Mouse (Mus musculus) macrophage (primary cell): ENCODE results near the gene Ccdc92b. TPM values are rescaled to one million over a fixed set of nuclear protein-coding genes. Genes with fewer than 3 reads are reported as not detected.

Experiments
- H3K27ac ChIP-seq: fragments of 350-480 bp; formaldehyde crosslinking; 2 replicates; pipeline ENCODE4 v1.9.0; 2021
- H3K36me3 ChIP-seq: fragments of 350-480 bp; formaldehyde crosslinking; 2 replicates; pipeline ENCODE4 v1.9.0; 2021; ENCODE audit errors: inconsistent target
- H3K4me3 ChIP-seq: fragments of 350-480 bp; formaldehyde crosslinking; 2 replicates; pipeline ENCODE4 v1.9.0; 2021; ENCODE audit errors: inconsistent target
- H3K79me2 ChIP-seq: fragments of 350-480 bp; formaldehyde crosslinking; 2 replicates; pipeline ENCODE4 v1.9.0; 2021; ENCODE audit errors: inconsistent target
- WGBS: methylation state at CpG from one replicate; pipeline ENCODE4 v1.1.7; 2026; ENCODE audit warnings: inconsistent platforms; ENCODE audit not compliant: missing documents; 5-methylcytosine and 5-hydroxymethylcytosine counted together
- polyA plus RNA-seq: library from polyadenylated mRNA; stranded (reverse); fragments of 250-400 nt; gene quantifications from 3 replicates; pipeline ENCODE4 v1.2.4, GENCODE M21; 2018; ENCODE audit warnings: inconsistent platforms

Ccdc92b gene
- polyA plus RNA-seq, 1 experiment from 2014 or later: 0.13 TPM

GRCm38 (mm10) chr11:74671839-74672238 lies 52.4 kb downstream of the Ccdc92b start:
- Histone ChIP-seq H3K27ac (no peak overlapping the region), H3K4me3 (no peak overlapping the region), H3K36me3 (peaks cover 41% of the 10 kb centered on the region), H3K79me2 (no peaks in the 10 kb centered on the region)
- 89% methylated on average over 5 of the region's 5 CpGs for WGBS

- Histone ChIP-seq H3K36me3 (peaks cover 41% of the 10 kb centered on the region), H3K79me2 (no peaks in the 10 kb centered on the region), H3K27ac (no peak overlapping the region), H3K4me3 (no peak overlapping the region)
- WGBS: 81% methylated on average over 6 of the region's 6 CpGs
Measured at GRCm38 (mm10) chr11:74672901-74673513, 53.6 kb downstream of the Ccdc92b start.

GRCm38 (mm10) chr11:74673561-74673960 lies 54.2 kb downstream of the Ccdc92b start:
- 100% methylated on average over 1 of the region's 1 CpGs for WGBS
- no peak overlapping the region for H3K27ac ChIP-seq
- H3K4me3 ChIP-seq: no peak overlapping the region
- H3K36me3 ChIP-seq: peaks cover 43% of the 10 kb centered on the region
- no peaks in the 10 kb centered on the region for H3K79me2 ChIP-seq

- H3K36me3 ChIP-seq: peaks cover 49% of the 10 kb centered on the region
- peaks cover 9% of the 10 kb centered on the region; the same call in 1 of the 2 replicates for H3K79me2 ChIP-seq
- WGBS: 93% methylated on average over 8 of the region's 8 CpGs
- no peak overlapping the region for H3K27ac ChIP-seq
- no peak overlapping the region for H3K4me3 ChIP-seq
Measured at GRCm38 (mm10) chr11:74674713-74675112, 55.3 kb downstream of the Ccdc92b start.

GRCm38 (mm10) chr11:74675156-74675555 lies 55.8 kb downstream of the Ccdc92b start:
- H3K27ac ChIP-seq: no peak overlapping the region
- H3K79me2 ChIP-seq: peaks cover 11% of the 10 kb centered on the region; the same call in 1 of the 2 replicates
- H3K36me3 ChIP-seq: peaks cover 53% of the 10 kb centered on the region
- 89% methylated on average over 4 of the region's 4 CpGs for WGBS
- no peak overlapping the region for H3K4me3 ChIP-seq

Other genes with a start within 250 kb of the Ccdc92b start
- 0.27 to 0.59 TPM (median 0.37 TPM) in 3 replicates for gene Rap1gap2, start 8.7 kb upstream of the Ccdc92b start, polyA plus RNA-seq
- 22.2 to 42.3 TPM (median 23.6 TPM) in 3 replicates for gene Cluh, start 29.9 kb downstream of the Ccdc92b start, polyA plus RNA-seq
- 65.1 to 129 TPM (median 83.5 TPM) in 3 replicates for gene Pafah1b1, start 105.1 kb downstream of the Ccdc92b start, polyA plus RNA-seq
- gene Mettl16, start 151.2 kb downstream of the Ccdc92b start, polyA plus RNA-seq: 8.7 to 21.0 TPM (median 15.0 TPM) in 3 replicates
- 21.8 to 49.6 TPM (median 29.0 TPM) in 3 replicates for gene Mnt, start 211.3 kb downstream of the Ccdc92b start, polyA plus RNA-seq